Mouse (Mus musculus) midbrain, embryonic 13.5 days (tissue): ENCODE data around the gene Myog. TPM values are rescaled to one million over a fixed set of nuclear protein-coding genes. Genes with fewer than 3 reads are reported as not detected.

Source experiments
- ATAC-seq: fragments of 200-750 bp; cut with Nextera tagmentation; 2 replicates; pipeline ENCODE4 v1.8.0; 2017; ENCODE audit warnings: mild to moderate bottlenecking, moderate TSS enrichment, moderate library complexity
- H3K27ac ChIP-seq: fragments of 300-500 bp; sonication (generic); 2 replicates; pipeline ENCODE4 v1.5.1; 2015; ENCODE audit warnings: inconsistent platforms, mild to moderate bottlenecking, moderate library complexity
- H3K27me3 ChIP-seq: fragments of 300-500 bp; sonication (generic); 2 replicates; pipeline ENCODE4 v1.6.1; 2015; ENCODE audit warnings: mild to moderate bottlenecking, inconsistent platforms
- H3K36me3 ChIP-seq: fragments of 300-500 bp; sonication (generic); 2 replicates; pipeline ENCODE4 v1.6.1; 2015; ENCODE audit warnings: mild to moderate bottlenecking, inconsistent platforms
- H3K4me1 ChIP-seq: fragments of 300-500 bp; sonication (generic); replicated peaks from 2 replicates; pipeline ENCODE4 v1.6.1; 2015; ENCODE audit warnings: inconsistent platforms
- H3K4me2 ChIP-seq: fragments of 300-500 bp; sonication (generic); replicated peaks from 2 replicates; pipeline ENCODE4 v1.6.1; 2015; ENCODE audit warnings: moderate library complexity, mild to moderate bottlenecking, inconsistent platforms
- H3K4me3 ChIP-seq: fragments of 300-500 bp; sonication (generic); replicated peaks from 2 replicates; pipeline ENCODE4 v1.5.1; 2015; ENCODE audit warnings: mild to moderate bottlenecking, inconsistent platforms
- H3K9ac ChIP-seq: fragments of 300-500 bp; sonication (generic); replicated peaks from 2 replicates; pipeline ENCODE4 v1.6.1; 2015; ENCODE audit warnings: mild to moderate bottlenecking, inconsistent platforms
- H3K9me3 ChIP-seq: fragments of 300-500 bp; sonication (generic); 2 replicates; pipeline ENCODE4 v1.6.1; 2016; ENCODE audit warnings: mild to moderate bottlenecking, inconsistent platforms
- WGBS: fragments of 180-500 bp; shearing (Covaris S2); methylation state at CpG from one replicate; pipeline ENCODE4 v1.1.7; 2015; 5-methylcytosine and 5-hydroxymethylcytosine counted together
- polyA plus RNA-seq: library from polyadenylated mRNA; unstranded; fragments of >200 nt; fragmentation: Nextera tagmentation; extraction: Ambion mirVana; gene quantifications from 2 replicates; pipeline ENCODE4 v1.2.1, GENCODE M21; 2015

Myog gene
- polyA plus RNA-seq, 1 experiment from 2014 or later, result not detected

DNA sequence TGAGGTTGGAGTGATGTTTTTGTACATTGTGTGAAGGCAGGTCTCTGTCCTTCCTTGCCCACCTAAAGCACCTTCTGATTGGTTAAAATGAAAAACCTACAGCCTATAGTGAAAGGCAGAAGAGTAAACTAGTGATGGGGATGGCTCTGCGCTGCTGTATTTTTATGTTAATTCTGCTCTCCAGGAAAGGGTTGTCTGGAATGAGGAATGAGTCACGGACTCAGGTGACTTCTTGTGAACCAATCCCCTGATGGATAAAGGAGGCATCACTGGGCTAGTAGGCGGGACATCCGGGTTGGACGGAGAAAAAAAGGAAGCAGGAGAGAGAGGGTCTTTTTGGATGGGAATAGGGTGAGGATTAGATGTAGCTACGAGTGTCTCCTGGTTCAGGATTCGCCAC, 19.8 kb upstream of the Myog start:
- H3K27me3 ChIP-seq, result no peaks in the 10 kb centered on the region
- no peak overlapping the region for H3K4me3 ChIP-seq
- H3K36me3 ChIP-seq, result no peaks in the 10 kb centered on the region
- 68% methylated on average over 7 of the region's 7 CpGs for WGBS
- H3K4me2 ChIP-seq, result no peak overlapping the region
- H3K27ac ChIP-seq, result no peak overlapping the region
- H3K4me1 ChIP-seq, result peaks cover 6% of the 10 kb centered on the region
- H3K9ac ChIP-seq, result no peak overlapping the region
- no peaks in the 10 kb centered on the region for H3K9me3 ChIP-seq
- no peak for ATAC-seq

- H3K4me2 ChIP-seq, result no peak overlapping the region
- whole genome bisulfite sequencing, result 34% methylated on average over 5 of the region's 5 CpGs
- H3K27me3 ChIP-seq, result no peaks in the 10 kb centered on the region
- no peaks in the 10 kb centered on the region for H3K36me3 ChIP-seq
- H3K27ac ChIP-seq, result no peak overlapping the region
- H3K9ac ChIP-seq, result no peak overlapping the region
- no peak for ATAC-seq
- no peaks in the 10 kb centered on the region for H3K4me1 ChIP-seq
- no peak overlapping the region for H3K4me3 ChIP-seq
- no peaks in the 10 kb centered on the region for H3K9me3 ChIP-seq
These were observed 17.0 kb upstream of the Myog start for GRCm38 (mm10) chr1:134272754-134273250.

DNA sequence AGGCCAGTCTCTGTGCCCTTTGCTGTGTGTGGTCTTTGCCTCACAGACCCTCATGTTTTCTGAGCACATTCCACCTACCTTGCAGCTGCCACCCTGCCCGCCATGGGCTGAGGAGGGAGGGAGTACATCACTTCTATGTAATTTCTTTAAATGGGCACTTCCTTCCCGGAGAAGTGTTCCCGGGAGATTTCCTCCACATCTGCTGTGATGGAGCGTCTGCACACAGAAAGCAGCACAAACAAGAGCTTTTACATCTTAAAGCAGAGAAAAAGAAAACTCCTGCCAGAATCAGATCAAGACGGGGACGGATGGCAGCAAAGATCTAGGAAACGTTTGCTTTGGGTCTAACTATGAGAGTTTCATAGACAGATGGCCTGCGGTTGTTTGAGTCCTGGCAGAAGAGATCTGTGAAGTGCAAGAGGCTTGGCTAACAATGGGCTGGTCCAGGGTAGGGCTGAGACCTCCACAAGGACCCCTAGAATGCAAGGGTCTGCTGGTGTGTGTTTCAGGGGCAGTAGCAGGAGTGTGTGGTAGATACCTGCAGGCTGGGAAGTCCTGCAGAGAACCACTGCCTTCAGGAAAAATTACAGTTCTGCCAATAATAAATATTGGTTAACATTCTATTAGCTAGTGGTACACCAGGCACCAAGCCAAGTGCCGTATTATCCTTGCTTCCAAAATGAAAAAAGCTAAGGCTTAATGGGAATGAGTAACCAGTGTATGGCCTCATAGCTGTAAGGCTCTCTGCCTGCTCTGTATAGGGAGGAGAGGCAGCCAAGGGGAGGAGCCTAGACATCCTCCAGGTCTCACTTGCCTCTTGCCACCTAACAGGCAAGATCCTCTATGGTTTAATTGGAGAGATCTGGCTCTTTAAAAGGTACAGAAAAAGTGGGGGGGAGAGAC, 16.0 kb upstream of the Myog start:
- no peak overlapping the region for H3K4me2 ChIP-seq
- no peak overlapping the region for H3K9ac ChIP-seq
- no peaks in the 10 kb centered on the region for H3K4me1 ChIP-seq
- no peaks in the 10 kb centered on the region for H3K36me3 ChIP-seq
- no peaks in the 10 kb centered on the region for H3K9me3 ChIP-seq
- H3K27me3 ChIP-seq, result no peaks in the 10 kb centered on the region
- no peak for ATAC-seq
- 0 out of 2 replicates have a peak overlapping the region, but pooled peaks have one; percentile 16 for H3K27ac ChIP-seq
- no peak overlapping the region for H3K4me3 ChIP-seq
- WGBS, result 58% methylated on average over 9 of the region's 9 CpGs

DNA sequence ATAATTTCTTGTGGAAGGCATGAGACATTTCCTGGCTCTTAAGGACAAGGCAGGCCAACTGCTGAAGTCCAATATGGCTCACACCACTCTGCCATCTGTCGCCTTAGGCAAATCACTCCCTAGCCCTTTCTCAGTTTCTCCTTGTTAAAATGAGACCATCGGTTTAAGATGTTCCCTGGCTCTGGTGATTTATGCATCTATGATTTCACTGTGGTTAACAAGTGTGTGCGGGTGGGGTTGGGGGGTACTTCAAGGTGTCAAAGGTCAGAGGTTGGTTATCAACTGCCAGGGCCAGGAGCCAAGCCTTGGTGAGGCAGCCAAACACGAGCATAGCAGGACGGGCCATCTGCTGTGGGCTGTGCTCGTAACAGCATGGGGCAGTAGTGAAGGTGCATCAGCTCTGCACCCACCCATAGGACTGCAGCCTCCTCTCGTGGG, 15.3 kb upstream of the Myog start:
- ATAC-seq, result no peak
- Histone ChIP-seq H3K4me1 (no peaks in the 10 kb centered on the region), H3K4me2 (no peak overlapping the region), H3K9ac (no peak overlapping the region), H3K9me3 (no peaks in the 10 kb centered on the region), H3K27me3 (no peaks in the 10 kb centered on the region), H3K4me3 (no peak overlapping the region), H3K36me3 (no peaks in the 10 kb centered on the region), H3K27ac (no peak overlapping the region)
- 80% methylated on average over 7 of the region's 7 CpGs for WGBS

DNA sequence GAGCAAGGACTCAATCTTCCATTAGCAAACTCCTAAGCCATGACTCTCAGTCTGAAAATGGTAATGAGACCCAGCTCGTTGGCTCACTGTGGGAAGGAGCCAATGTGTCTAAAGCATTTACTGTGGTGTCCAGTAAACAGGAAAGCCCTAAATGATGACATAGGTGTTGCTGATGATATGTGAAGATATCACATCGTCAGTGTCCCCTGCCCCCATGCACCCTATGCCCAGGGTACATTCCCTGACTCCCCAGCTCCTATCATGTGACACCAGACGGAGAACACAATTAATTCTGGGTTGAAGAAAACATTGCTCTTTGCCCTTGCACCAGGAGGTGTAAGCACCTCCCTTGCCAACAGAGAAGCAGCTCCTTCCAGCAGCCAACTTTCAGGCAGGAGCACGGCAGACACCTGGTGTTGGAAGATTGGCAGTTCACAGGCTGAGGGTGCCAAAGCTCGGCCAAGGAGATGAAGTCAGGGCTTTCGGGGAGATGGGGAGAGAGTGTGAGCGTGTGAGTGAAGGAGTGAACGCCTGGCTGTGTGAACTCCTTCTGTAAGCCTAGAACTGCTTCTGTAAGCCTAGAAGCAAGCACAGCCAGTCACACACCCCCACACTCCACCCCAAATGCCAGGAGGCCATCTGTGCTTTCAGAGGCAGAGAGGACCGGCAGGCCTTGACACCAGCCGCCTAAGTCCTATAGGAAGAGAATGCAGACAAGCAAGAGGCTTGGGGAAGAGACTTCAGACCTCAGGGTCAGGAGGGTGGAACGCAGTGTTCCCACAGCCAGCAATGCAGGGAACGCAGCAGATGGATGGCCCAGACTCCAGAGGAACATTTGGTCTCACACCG, 13.9 kb upstream of the Myog start:
- Histone ChIP-seq H3K9me3 (no peaks in the 10 kb centered on the region), H3K4me2 (no peak overlapping the region), H3K36me3 (no peaks in the 10 kb centered on the region), H3K4me1 (no peaks in the 10 kb centered on the region), H3K4me3 (no peak overlapping the region), H3K9ac (no peak overlapping the region), H3K27ac (no peak overlapping the region), H3K27me3 (no peaks in the 10 kb centered on the region)
- WGBS, result 83% methylated on average over 13 of the region's 13 CpGs
- no peak for ATAC-seq

- H3K4me3 ChIP-seq, result no peak overlapping the region
- WGBS, result 86% methylated on average over 7 of the region's 7 CpGs
These were observed 13.0 kb upstream of the Myog start for GRCm38 (mm10) chr1:134276823-134277222.

DNA sequence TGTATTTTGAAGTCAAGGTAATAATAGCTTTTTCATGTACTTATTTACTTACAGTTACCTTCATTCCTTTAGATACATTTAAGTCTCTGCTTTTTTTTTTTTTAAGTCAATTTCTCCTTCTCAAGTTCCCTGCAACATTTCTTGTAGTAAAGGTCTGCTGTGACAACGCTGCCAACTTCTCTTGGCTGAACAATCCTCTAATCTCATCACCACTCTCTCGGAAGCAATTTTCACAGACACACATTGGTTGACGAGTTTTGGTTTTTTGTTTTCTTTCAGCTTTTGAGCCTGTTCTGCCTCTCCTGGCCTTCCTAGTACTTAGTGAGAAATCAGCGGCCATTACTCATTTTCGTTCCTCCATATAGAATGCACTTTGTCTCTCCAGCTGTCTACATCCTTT, 9.6 kb upstream of the Myog start:
- H3K36me3 ChIP-seq, result no peaks in the 10 kb centered on the region
- H3K27ac ChIP-seq, result no peak overlapping the region
- no peak overlapping the region for H3K9ac ChIP-seq
- H3K4me1 ChIP-seq, result no peaks in the 10 kb centered on the region
- 78% methylated on average over 5 of the region's 5 CpGs for WGBS
- no peak overlapping the region for H3K4me2 ChIP-seq
- no peaks in the 10 kb centered on the region for H3K27me3 ChIP-seq
- no peak overlapping the region for H3K4me3 ChIP-seq
- H3K9me3 ChIP-seq, result no peaks in the 10 kb centered on the region
- ATAC-seq, result no peak

More at GRCm38 (mm10) chr1:134276823-134277222, 13.0 kb upstream of the Myog start:
- Histone ChIP-seq H3K36me3 (no peaks in the 10 kb centered on the region), H3K9ac (no peak overlapping the region), H3K4me1 (no peaks in the 10 kb centered on the region), H3K27ac (no peak overlapping the region), H3K9me3 (no peaks in the 10 kb centered on the region), H3K27me3 (no peaks in the 10 kb centered on the region), H3K4me2 (no peak overlapping the region)
- ATAC-seq, result no peak

DNA sequence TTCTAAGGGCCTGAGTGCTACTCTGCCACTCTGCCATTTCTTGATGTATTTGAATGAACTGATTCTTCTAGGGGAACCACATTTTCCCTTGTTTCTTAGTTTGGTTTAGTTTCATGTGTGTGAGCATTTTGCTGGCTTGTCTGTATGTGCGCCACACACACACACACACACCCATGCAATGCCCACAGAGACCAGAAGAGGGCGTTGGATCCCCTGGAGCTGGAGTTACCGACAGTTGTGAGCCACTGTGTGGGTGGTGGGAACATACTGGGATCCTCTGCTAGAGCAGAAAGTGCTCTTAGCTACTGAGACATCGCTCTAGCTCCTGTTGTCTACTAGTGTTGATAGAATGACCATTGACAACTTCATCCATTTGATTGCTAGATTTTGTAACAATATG, 8.2 kb upstream of the Myog start:
- Histone ChIP-seq H3K4me1 (no peaks in the 10 kb centered on the region), H3K9me3 (no peaks in the 10 kb centered on the region), H3K4me3 (no peak overlapping the region), H3K9ac (no peak overlapping the region), H3K36me3 (no peaks in the 10 kb centered on the region), H3K4me2 (no peak overlapping the region), H3K27ac (no peak overlapping the region), H3K27me3 (no peaks in the 10 kb centered on the region)
- WGBS, result 74% methylated on average over 4 of the region's 4 CpGs
- no peak for ATAC-seq

DNA sequence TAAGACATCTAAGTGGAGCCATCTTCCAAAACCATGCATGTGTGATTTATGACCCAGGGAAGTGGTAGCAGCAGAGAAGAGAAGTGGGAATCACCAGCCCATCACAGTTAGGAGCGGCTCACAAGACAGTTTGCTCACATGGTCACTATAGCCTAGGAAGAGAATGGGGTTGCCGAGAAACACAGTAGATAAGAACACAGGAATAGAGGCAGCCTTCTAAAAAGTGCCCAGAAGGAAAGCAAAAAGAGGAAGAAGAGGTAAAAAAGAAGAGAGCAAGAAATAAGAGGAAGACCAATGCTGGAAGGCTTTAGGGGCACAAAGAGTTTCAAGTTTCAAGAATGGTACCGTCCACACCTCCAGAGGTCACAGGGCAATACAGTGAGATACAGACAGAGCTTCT, 7.4 kb upstream of the Myog start:
- WGBS, result 91% methylated on average over 3 of the region's 3 CpGs
- ATAC-seq, result no peak

GRCm38 (mm10) chr1:134283108-134283507, 6.7 kb upstream of the Myog start:
- no peak overlapping the region for H3K27ac ChIP-seq
- no peak overlapping the region for H3K9ac ChIP-seq
- H3K27me3 ChIP-seq, result no peaks in the 10 kb centered on the region
- no peaks in the 10 kb centered on the region for H3K9me3 ChIP-seq
- no peak overlapping the region for H3K4me3 ChIP-seq
- no peak for ATAC-seq
- WGBS, result 44% methylated on average over 1 of the region's 1 CpGs
- H3K4me1 ChIP-seq, result no peaks in the 10 kb centered on the region
- no peaks in the 10 kb centered on the region for H3K36me3 ChIP-seq
- no peak overlapping the region for H3K4me2 ChIP-seq

More for the DNA sequence above, 7.4 kb upstream of the Myog start:
- Histone ChIP-seq H3K4me3 (no peak overlapping the region), H3K4me2 (no peak overlapping the region), H3K27ac (no peak overlapping the region), H3K4me1 (no peaks in the 10 kb centered on the region), H3K9ac (no peak overlapping the region), H3K36me3 (no peaks in the 10 kb centered on the region), H3K9me3 (no peaks in the 10 kb centered on the region), H3K27me3 (no peaks in the 10 kb centered on the region)

DNA sequence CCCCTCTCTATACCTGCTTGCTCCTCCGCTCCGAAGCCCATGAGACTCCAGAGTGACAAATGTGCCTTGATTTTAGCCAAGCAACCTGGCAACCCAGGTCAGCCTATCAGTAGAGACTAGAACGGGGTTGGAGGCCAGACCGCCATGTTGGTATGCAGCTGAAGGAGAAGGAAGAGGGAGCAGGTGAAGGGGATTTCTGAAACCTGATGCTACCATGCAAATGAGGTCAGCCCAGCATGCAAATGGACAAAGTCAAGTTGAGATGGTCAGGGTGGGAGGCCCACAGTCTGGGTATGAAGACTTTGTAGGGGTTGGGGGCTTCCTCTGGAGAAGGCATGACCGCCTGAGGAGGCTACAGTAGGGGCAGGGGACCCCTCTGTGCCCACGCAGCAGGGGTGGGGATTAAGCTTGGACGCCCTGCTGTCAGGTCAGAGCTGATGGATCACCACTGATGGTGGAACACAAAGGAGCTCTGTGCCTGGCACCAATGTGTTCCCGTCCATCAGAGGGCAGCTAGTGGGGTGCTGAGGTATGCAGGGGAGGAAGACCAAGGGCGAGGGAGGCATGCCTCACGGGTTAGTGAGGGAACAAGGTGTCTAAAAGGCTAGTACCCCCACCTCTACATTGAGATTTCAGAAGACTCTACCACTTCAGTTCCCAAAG, 4.2 kb upstream of the Myog start:
- Histone ChIP-seq H3K9ac (no peak overlapping the region), H3K4me1 (peaks cover 4% of the 10 kb centered on the region), H3K4me3 (no peak overlapping the region), H3K27me3 (no peaks in the 10 kb centered on the region), H3K9me3 (no peaks in the 10 kb centered on the region), H3K27ac (no peak overlapping the region), H3K4me2 (no peak overlapping the region), H3K36me3 (no peaks in the 10 kb centered on the region)
- ATAC-seq, result no peak
- 53% methylated on average over 10 of the region's 10 CpGs for WGBS

- no peaks in the 10 kb centered on the region for H3K27me3 ChIP-seq
- WGBS, result 76% methylated on average over 3 of the region's 3 CpGs
These were observed 1.6 kb upstream of the Myog start for GRCm38 (mm10) chr1:134288239-134288638.

More at GRCm38 (mm10) chr1:134288239-134288638, 1.6 kb upstream of the Myog start:
- Histone ChIP-seq H3K4me3 (no peak overlapping the region), H3K36me3 (no peaks in the 10 kb centered on the region), H3K4me2 (no peak overlapping the region), H3K9me3 (no peaks in the 10 kb centered on the region), H3K27ac (no peak overlapping the region), H3K4me1 (peaks cover 12% of the 10 kb centered on the region), H3K9ac (no peak overlapping the region)
- no peak for ATAC-seq
